Comparison of ENCODE assay signal across 8 mouse cellular contexts in the genomic region with DNA sequence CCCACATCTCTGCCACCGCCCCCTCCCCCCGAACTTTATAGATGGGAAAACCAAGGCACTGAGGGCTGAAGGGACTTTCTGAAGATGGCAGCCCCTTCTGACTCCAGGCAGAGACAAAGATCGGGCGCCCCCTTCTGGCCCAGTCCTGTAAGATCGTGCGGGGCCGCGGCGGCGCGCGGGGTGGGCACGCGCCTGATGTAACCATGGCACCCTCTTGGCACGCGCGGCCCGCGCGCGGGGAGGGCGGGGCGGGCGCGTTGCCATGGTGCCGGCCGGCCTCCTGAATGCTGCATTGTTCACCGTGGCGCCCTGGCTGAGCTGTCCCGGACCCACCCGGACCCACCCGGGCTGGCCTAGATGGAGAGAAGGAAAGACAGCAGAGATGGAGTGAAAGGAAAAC. TPM values are rescaled to one million over a fixed set of nuclear protein-coding genes. Genes with fewer than 3 reads are reported as not detected.
A peak's percentile ranks its signal among the peaks of the same experiment; 100 is the strongest.
DNase-seq lines count a peak whose midpoint lies in the region; ATAC-seq and TF ChIP-seq lines count a peak whose summit lies in the region.

No protein-coding gene starts in this region.

- peak; percentile 43; the same call in 1 of the 2 replicates for TF ChIP-seq POLR2A in testis, adult 2 months (IDR thresholded peaks at IDR 0.05; ENCODE audit: control insufficient read depth, low read depth, low read length)

- peak overlapping the region; percentile 43 for H3K4me3 ChIP-seq in forebrain, embryonic 16.5 days (replicated peaks; ENCODE audit: low read length)
- H3K4me3 ChIP-seq in liver, postnatal 0 days (ENCODE audit: low read depth, low read length): peak overlapping the region; percentile 38
- peak overlapping the region; percentile 31 for H3K4me3 ChIP-seq in neural tube, embryonic 13.5 days
- H3K4me3 ChIP-seq in testis, adult 2 months (ENCODE audit: control insufficient read depth, low read depth, low read length): peak overlapping the region; percentile 89

- no peaks in the 10 kb centered on the region for H3K36me3 ChIP-seq in forebrain, embryonic 16.5 days (ENCODE audit: control insufficient read depth, insufficient read depth)
- no peaks in the 10 kb centered on the region for H3K36me3 ChIP-seq in liver, postnatal 0 days (replicated peaks; ENCODE audit: insufficient read depth, low read length)
- no peaks in the 10 kb centered on the region for H3K36me3 ChIP-seq in neural tube, embryonic 13.5 days
- H3K36me3 ChIP-seq in testis, adult 2 months (ENCODE audit: control insufficient read depth, insufficient read depth, low read length): no peaks in the 10 kb centered on the region

- WGBS in forebrain, embryonic 16.5 days: under 1% methylated on average over 31 of the region's 32 CpGs
- under 1% methylated on average over 23 of the region's 32 CpGs for WGBS in liver, postnatal 0 days (ENCODE audit: insufficient replicate concordance)
- 0% methylated on average over 32 of the region's 32 CpGs for WGBS in neural tube, embryonic 13.5 days

- H3K4me1 ChIP-seq in forebrain, embryonic 16.5 days (replicated peaks; ENCODE audit: control insufficient read depth, insufficient read depth, low read length): peaks cover 48% of the 10 kb centered on the region
- H3K4me1 ChIP-seq in liver, postnatal 0 days (ENCODE audit: insufficient read depth): peaks cover 15% of the 10 kb centered on the region
- peaks cover 68% of the 10 kb centered on the region for H3K4me1 ChIP-seq in neural tube, embryonic 13.5 days (replicated peaks)
- H3K4me1 ChIP-seq in testis, adult 2 months (ENCODE audit: control insufficient read depth, insufficient read depth, low read length): peaks cover 11% of the 10 kb centered on the region

- peak overlapping the region; percentile 56 for H3K9ac ChIP-seq in forebrain, embryonic 16.5 days (replicated peaks; ENCODE audit: low read depth, low read length)
- H3K9ac ChIP-seq in liver, postnatal 0 days (replicated peaks): no peak overlapping the region
- H3K9ac ChIP-seq in neural tube, embryonic 13.5 days: peak overlapping the region; percentile 58

- intact Hi-C loops in heart, postnatal 25 days (cut with DNase I): loop anchor here (1.0 kb wide), 2 partner anchors 52 to 74 kb away; no protein-coding TSS in a partner anchor

- no peaks in the 10 kb centered on the region for H3K27me3 ChIP-seq in forebrain, embryonic 16.5 days (replicated peaks; ENCODE audit: control insufficient read depth, insufficient read depth, low read length)
- peaks cover 14% of the 10 kb centered on the region for H3K27me3 ChIP-seq in liver, postnatal 0 days (ENCODE audit: insufficient read depth, low read length)
- H3K27me3 ChIP-seq in neural tube, embryonic 13.5 days: peaks cover 50% of the 10 kb centered on the region
- no peaks in the 10 kb centered on the region for H3K27me3 ChIP-seq in testis, adult 2 months (ENCODE audit: control insufficient read depth, insufficient read depth, low read length)

- H3K4me2 ChIP-seq in forebrain, embryonic 16.5 days (ENCODE audit: low read length): peak overlapping the region; percentile 66
- peak overlapping the region; percentile 68 for H3K4me2 ChIP-seq in liver, postnatal 0 days (ENCODE audit: low read depth, low read length)
- H3K4me2 ChIP-seq in neural tube, embryonic 13.5 days: peak overlapping the region; percentile 55

- peak overlapping the region; percentile 87 for H3K27ac ChIP-seq in forebrain, embryonic 16.5 days (ENCODE audit: low read length)
- no peak overlapping the region for H3K27ac ChIP-seq in liver, postnatal 0 days (ENCODE audit: low read depth)
- peak overlapping the region; percentile 76 for H3K27ac ChIP-seq in neural tube, embryonic 13.5 days (replicated peaks)
- H3K27ac ChIP-seq in testis, adult 2 months (ENCODE audit: control insufficient read depth, insufficient read depth, low read depth, low read length): peak overlapping the region; percentile 80; the same call in 1 of the 2 replicates

- peak; percentile 88 for TF ChIP-seq CTCF in liver, postnatal 0 days (IDR thresholded peaks at IDR 0.05; ENCODE audit: low read depth)
- TF ChIP-seq CTCF in testis, adult 2 months (IDR thresholded peaks at IDR 0.05; ENCODE audit: control insufficient read depth, insufficient read depth, insufficient replicate concordance, low read depth, low read length): peak; percentile 79

- ATAC-seq in forebrain, embryonic 16.5 days: peak; percentile 75
- ATAC-seq in liver, postnatal 0 days: peak; percentile 67
- ATAC-seq in neural tube, embryonic 13.5 days (ENCODE audit: low read depth): peak; percentile 79

- no peaks in the 10 kb centered on the region for H3K9me3 ChIP-seq in forebrain, embryonic 16.5 days (ENCODE audit: control insufficient read depth, low read length)
- H3K9me3 ChIP-seq in liver, postnatal 0 days (ENCODE audit: low read length): no peaks in the 10 kb centered on the region
- no peaks in the 10 kb centered on the region for H3K9me3 ChIP-seq in neural tube, embryonic 13.5 days

- DNase-seq in ES-CJ7 (ENCODE audit: low read depth, low spot score): peak; percentile 84
- peak; percentile 91 to 99 for DNase-seq in cerebellum, adult 18-20 months
- DNase-seq in heart, postnatal 25 days (ENCODE audit: low spot score): peak; percentile 81
- peak; percentile 95 to 99 for DNase-seq in layer of hippocampus, adult 18-20 months (ENCODE audit: low spot score in 2 of 2)
- DNase-seq in liver, postnatal 0 days: peak; percentile 94

- no peak for TF ChIP-seq EP300 in liver, postnatal 0 days (IDR thresholded peaks at IDR 0.05; ENCODE audit: low read depth)

RNA-seq across cellular contexts. Expression of gene Nfix, which starts 10.8 kb away (rescaled TPM):
- polyA plus RNA-seq in forebrain, embryonic 16.5 days (2015; fragmentation: Nextera tagmentation; extraction: Ambion mirVana): 440 and 546 TPM in 2 replicates
- total RNA-seq in heart, postnatal 25 days (2021): 100 to 1,000 TPM; 287 to 311 TPM
- total RNA-seq in layer of hippocampus, adult 18-20 months (2021): 100 to 1,000 TPM; 379 to 429 TPM
- 4.7 and 5.4 TPM in 2 replicates for polyA plus RNA-seq in liver, postnatal 0 days (2015; fragmentation: Nextera tagmentation; extraction: Ambion mirVana)
- 28.7 and 34.4 TPM in 2 replicates for polyA plus RNA-seq in neural tube, embryonic 13.5 days (2015; fragmentation: Nextera tagmentation; extraction: Ambion mirVana)
- 4.3 and 5.0 TPM in 2 replicates for polyA plus RNA-seq in testis, adult 2 months (2012; rRNA removed)

RNA-seq across cellular contexts. Expression of gene Dand5, which starts 11.7 kb away (rescaled TPM):
- 8.2 and 8.7 TPM in 2 replicates for polyA plus RNA-seq in forebrain, embryonic 16.5 days (2015; fragmentation: Nextera tagmentation; extraction: Ambion mirVana)
- 10 to 100 TPM in 1 of 2 experiments, 1 to 10 TPM in 1; 9.6 to 10.3 TPM for total RNA-seq in heart, postnatal 25 days (2021)
- 10 to 100 TPM; 10.7 to 10.9 TPM for total RNA-seq in layer of hippocampus, adult 18-20 months (2021)
- 2.4 and 2.5 TPM in 2 replicates for polyA plus RNA-seq in liver, postnatal 0 days (2015; fragmentation: Nextera tagmentation; extraction: Ambion mirVana)
- polyA plus RNA-seq in neural tube, embryonic 13.5 days (2015; fragmentation: Nextera tagmentation; extraction: Ambion mirVana): 12.3 and 12.8 TPM in 2 replicates
- polyA plus RNA-seq in testis, adult 2 months (2012; rRNA removed): 27.1 and 29.7 TPM in 2 replicates

RNA-seq across cellular contexts. Expression of gene Gadd45gip1, which starts 20.4 kb away (rescaled TPM):
- polyA plus RNA-seq in forebrain, embryonic 16.5 days (2015; fragmentation: Nextera tagmentation; extraction: Ambion mirVana): 31.3 and 34.3 TPM in 2 replicates
- 10 to 100 TPM; 28.9 to 30.0 TPM for total RNA-seq in heart, postnatal 25 days (2021)
- total RNA-seq in layer of hippocampus, adult 18-20 months (2021): 10 to 100 TPM; 27.3 to 27.4 TPM
- polyA plus RNA-seq in liver, postnatal 0 days (2015; fragmentation: Nextera tagmentation; extraction: Ambion mirVana): 31.9 and 34.9 TPM in 2 replicates
- polyA plus RNA-seq in neural tube, embryonic 13.5 days (2015; fragmentation: Nextera tagmentation; extraction: Ambion mirVana): 35.1 and 39.8 TPM in 2 replicates
- 9.4 and 12.0 TPM in 2 replicates for polyA plus RNA-seq in testis, adult 2 months (2012; rRNA removed)

RNA-seq across cellular contexts. Expression of gene Rad23a, which starts 29.6 kb away (rescaled TPM):
- 84.8 and 86.5 TPM in 2 replicates for polyA plus RNA-seq in forebrain, embryonic 16.5 days (2015; fragmentation: Nextera tagmentation; extraction: Ambion mirVana)
- 10 to 100 TPM; 80.8 to 81.1 TPM for total RNA-seq in heart, postnatal 25 days (2021)
- 10 to 100 TPM; 63.8 to 77.0 TPM for total RNA-seq in layer of hippocampus, adult 18-20 months (2021)
- 154 and 164 TPM in 2 replicates for polyA plus RNA-seq in liver, postnatal 0 days (2015; fragmentation: Nextera tagmentation; extraction: Ambion mirVana)
- 69.9 and 74.2 TPM in 2 replicates for polyA plus RNA-seq in neural tube, embryonic 13.5 days (2015; fragmentation: Nextera tagmentation; extraction: Ambion mirVana)
- 106 and 110 TPM in 2 replicates for polyA plus RNA-seq in testis, adult 2 months (2012; rRNA removed)

RNA-seq across cellular contexts. Expression of gene Calr, which starts 35.8 kb away (rescaled TPM):
- 610 and 631 TPM in 2 replicates for polyA plus RNA-seq in forebrain, embryonic 16.5 days (2015; fragmentation: Nextera tagmentation; extraction: Ambion mirVana)
- total RNA-seq in heart, postnatal 25 days (2021): 100 to 1,000 TPM; 365 to 441 TPM
- 100 to 1,000 TPM; 506 to 521 TPM for total RNA-seq in layer of hippocampus, adult 18-20 months (2021)
- polyA plus RNA-seq in liver, postnatal 0 days (2015; fragmentation: Nextera tagmentation; extraction: Ambion mirVana): 331 and 375 TPM in 2 replicates
- 766 and 971 TPM in 2 replicates for polyA plus RNA-seq in neural tube, embryonic 13.5 days (2015; fragmentation: Nextera tagmentation; extraction: Ambion mirVana)
- 318 and 384 TPM in 2 replicates for polyA plus RNA-seq in testis, adult 2 months (2012; rRNA removed)

Comparison
In these comparisons a context has a peak if more than half of its experiments do, and no peak if none do; other contexts are left out.
1. H3K4me3 ChIP-seq: peak in every context shown above with its lines; median percentile 89 in testis, adult 2 months; 43 in forebrain, embryonic 16.5 days; 38 in liver, postnatal 0 days; 31 in neural tube, embryonic 13.5 days.
2. RNA of gene Nfix, which starts 10.8 kb away (polyA plus RNA-seq): 440 to 546 TPM in forebrain, embryonic 16.5 days; 28.7 to 34.4 TPM in neural tube, embryonic 13.5 days, 4.3 to 5.0 TPM in testis, adult 2 months and 4.7 to 5.4 TPM in liver, postnatal 0 days; every median in the first group is over 10 times any median in the second.
3. Peak in every context shown above with its lines, with median percentiles within 50 percentile points of each other: DNase-seq, ATAC-seq and H3K4me2 ChIP-seq.